Mouse (Mus musculus) spleen, postnatal 36 days (tissue): Measurements from ENCODE around the gene Sh3bp1.
A peak's percentile ranks its signal among the peaks of the same experiment; 100 is the strongest.

Experiments used
- DNase-seq, 2 experiments: peaks; one replicate each; pipeline ENCODE4 v3.0.0; 2022; ENCODE audit warnings: low spot score in 2 of 2, mixed read lengths in 1 of 2

Gene Sh3bp1

DNA sequence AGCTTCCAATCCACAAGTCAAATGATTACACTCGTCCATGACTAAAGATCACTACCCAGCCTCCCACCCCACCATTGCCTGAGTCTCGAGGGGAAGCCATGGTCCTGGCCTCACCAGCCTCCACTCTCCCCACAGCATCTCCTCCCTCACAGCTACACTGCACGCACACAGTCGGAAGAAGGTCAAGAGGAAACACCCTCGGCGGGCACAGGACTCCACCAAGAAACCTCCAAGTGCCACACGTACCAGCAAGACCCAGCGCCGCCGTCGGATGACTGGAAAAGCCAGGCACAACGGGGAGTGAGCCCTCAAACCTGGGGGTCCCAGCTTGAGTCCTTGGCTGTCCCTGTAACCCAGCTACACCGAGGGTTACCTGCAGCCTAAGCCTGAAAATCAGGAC lies 40.8 kb downstream of the Sh3bp1 start:
- no peak for DNase-seq

DNA sequence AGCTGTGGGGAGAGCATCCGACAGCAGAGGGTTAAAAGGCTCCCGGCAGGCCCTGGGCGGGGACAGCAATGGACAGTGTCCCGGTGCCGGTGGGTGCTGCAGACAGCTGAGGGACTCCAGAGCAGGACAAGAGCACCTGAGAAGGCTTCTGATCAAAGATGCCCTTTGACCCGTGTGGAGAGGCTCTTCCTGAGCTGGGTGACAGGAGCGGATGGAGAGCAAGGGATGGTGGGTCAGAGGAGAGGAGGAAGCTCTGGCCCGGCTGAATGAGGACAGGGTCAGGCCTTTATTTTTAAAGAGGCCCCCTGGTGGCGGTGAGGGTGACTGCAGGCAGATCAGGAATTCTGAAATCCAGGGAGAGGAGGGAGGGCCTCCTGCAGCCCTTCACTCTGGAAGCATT lies 43.1 kb downstream of the Sh3bp1 start:
- DNase-seq = peak in 1 of 2 experiments; percentile 52

DNA sequence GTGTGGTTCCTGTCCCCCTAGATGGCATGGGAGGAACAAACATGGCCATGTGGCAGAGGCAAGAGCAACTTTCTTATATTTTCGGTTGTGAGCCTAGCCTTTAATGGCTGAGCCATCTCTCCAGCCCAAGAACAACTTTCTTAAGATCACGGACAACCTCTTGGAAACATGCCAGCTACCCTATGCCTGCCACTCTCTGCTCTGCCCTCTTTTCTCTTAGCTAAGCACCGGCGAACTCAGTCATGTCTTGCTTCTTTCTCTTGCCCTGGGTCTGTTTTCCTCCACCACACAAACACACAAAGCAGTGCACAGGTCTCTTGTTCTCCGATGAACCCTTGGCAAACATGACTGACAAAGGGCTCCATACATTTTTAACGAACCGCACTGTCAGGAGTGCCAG lies 46.7 kb downstream of the Sh3bp1 start:
- DNase-seq = no peak

DNA sequence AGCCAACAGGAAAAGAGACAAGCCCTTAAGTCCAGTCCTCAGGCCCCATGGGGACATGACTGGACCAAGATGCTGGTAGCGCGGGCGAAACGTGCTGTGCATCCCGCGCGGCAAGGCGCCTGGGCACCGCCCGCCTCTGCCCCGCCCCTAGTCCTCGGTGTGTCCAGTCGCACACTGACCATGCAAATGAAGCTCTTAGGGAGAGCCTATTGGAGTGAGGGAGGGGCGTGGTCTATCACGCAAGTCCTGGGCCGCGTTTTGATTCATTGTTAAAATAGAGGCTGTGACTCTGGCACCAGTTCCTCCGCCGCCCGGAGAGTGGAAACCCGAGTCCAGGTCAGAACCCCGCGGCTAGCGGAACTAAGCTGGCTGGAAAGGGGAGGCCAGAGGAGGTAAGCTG lies 48.1 kb downstream of the Sh3bp1 start, which contains the start of gene Triobp:
TSS of gene Triobp (plus strand) at position 68 of the 400 bp plus-strand sequence.
- DNase-seq = peak; percentile 72 to 77

DNA sequence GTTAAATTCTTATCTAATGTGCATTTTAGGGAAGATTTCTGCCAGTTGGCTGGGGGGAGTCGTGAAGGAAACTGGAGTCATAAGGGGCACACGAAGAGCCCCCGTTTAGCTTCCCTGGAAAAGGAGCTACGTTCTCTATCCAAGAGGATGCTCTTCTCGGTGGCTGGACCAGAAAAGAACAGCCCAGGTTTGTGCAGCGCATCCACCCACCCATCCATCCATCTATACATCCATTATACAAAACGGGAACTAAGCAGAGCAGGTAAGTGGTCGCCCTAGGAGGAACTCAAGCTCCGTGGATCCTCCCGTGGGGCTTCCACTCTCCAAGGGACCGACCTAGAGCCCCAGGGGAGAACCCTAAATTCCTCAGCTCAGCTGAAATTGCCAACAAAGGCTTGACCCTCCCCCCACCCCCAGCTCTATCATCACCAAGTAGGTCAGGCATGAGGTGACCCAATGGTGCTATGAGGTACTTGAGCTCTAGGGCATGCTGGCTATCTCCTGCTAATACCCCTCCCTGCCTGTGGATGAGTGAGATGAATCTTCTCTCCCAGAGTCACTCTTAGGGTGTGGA lies 48.7 kb downstream of the Sh3bp1 start:
- no peak for DNase-seq

DNA sequence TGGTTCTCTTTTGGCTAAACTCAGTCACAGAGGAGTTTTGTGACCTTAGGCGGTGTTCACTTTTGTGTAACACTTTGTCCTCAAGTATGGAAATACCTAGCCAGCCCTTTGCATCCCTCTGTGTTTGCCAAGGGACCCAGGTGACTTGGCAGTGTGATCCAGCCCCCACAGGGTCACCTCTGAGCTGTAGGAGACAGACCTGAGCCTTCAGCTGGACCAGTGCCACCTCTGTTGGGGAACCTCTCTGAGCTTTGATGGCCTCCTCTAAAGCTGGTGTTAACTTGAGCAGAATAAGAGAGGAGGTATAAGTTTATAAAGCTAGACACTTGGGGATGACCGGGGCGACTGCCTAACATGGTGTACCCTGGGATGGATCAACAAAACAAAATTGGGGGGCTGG lies 49.3 kb downstream of the Sh3bp1 start:
- DNase-seq = no peak

DNA sequence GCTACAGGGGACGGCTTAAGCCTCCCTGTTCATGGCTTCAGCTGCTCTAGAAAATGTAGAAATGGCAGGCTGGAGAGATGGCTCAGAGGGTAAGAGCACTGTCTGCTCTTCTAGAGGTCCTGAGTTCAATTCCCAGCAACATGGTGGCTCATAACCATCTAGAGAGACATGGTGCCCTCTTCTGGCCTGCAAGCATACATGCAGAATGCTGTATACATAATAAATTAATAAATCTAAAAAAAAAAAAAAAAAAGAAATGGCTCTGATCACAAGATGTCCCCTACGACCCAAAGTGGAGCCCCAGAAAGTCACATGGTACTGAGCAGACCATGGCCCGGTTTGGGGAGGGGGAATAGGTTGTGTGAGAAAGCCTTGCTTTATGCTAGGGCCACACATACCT lies 56.1 kb downstream of the Sh3bp1 start:
- no peak for DNase-seq

DNA sequence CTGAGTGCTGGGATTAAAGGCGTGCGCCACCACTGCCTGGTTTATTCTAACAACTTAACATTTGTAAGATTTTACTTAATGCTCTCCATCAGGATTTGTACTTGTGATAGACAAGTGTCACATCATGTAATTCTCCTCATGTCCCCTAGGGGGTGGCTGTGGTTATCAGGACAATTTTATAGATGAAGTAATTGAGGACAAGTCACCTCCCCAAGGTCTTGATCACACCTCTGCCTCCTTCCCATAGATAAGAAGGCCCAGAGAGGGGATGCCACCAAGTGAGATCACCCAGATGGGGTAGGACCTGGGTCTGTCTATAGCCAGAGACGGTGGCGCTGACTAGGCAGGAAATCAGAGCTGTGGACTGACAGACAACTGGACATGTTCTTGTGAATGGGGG lies 56.8 kb downstream of the Sh3bp1 start:
- no peak for DNase-seq

DNA sequence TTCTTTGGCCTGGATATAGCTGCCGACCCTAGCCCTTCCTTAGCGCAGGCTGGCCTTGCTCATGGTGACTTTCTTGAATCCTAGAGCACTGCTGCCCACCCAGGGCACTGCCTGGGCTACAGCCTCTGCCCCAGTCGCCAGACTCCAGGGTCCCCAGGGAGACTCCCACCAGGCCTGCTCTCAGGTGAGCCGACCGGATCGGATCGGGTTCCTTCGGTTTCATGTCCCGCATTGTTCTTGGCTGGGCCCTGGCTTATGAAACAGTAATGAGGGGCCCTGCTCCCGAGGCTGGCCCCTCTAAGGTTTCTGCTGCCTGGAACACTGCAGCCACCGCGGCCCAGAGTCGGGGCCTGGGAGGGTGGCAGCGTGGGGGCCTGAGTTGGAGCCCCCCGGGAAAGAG lies 57.5 kb downstream of the Sh3bp1 start:
- DNase-seq = no peak

DNA sequence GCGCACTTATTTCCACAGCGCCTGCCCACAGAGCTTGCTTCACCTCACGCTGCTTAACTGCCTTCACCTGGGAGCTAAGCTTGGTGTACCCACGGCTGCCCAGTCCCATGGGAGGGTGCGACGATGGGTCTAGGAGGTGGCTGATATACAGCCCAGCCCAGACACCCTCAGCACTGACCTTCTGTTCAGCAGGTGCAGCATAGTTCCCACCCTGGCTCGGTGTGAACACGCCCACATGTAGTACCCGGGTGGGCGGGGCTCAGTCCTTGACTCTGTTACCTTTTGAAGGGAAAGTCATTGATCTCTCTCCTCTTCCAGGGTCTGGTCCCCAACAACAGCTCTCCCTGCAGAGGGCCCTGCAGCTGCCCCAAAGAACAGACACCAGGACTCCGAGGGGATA lies 60.0 kb downstream of the Sh3bp1 start:
- no peak for DNase-seq

DNA sequence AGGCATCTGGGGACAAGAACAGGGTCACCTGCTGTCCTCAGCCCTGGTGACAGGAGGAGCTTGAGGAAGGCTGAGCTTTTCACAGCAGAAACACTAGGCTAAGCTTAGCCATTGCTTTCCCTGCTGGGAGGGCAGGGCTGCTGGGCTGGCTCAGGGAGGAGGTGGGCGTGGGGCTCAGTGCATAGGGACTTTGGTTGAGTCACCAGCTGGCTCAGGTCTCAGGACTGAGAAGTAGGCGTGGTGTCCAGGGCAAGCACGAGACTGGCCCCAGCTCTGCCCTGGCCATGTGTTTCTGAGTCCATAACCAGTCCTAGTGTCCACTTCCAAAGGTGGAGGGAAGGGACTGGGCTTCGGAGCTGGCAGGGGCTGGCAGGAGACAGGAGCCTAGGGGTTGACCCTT lies 60.5 kb downstream of the Sh3bp1 start:
- DNase-seq = no peak
